Mouse (Mus musculus): ENCODE data around the gene Slc37a1. TPM values are rescaled to one million over a fixed set of nuclear protein-coding genes. Genes with fewer than 3 reads are reported as not detected.

The Slc37a1 gene
- polyA plus RNA-seq, 1 experiment from 2014 or later = 12.9 TPM

DNA sequence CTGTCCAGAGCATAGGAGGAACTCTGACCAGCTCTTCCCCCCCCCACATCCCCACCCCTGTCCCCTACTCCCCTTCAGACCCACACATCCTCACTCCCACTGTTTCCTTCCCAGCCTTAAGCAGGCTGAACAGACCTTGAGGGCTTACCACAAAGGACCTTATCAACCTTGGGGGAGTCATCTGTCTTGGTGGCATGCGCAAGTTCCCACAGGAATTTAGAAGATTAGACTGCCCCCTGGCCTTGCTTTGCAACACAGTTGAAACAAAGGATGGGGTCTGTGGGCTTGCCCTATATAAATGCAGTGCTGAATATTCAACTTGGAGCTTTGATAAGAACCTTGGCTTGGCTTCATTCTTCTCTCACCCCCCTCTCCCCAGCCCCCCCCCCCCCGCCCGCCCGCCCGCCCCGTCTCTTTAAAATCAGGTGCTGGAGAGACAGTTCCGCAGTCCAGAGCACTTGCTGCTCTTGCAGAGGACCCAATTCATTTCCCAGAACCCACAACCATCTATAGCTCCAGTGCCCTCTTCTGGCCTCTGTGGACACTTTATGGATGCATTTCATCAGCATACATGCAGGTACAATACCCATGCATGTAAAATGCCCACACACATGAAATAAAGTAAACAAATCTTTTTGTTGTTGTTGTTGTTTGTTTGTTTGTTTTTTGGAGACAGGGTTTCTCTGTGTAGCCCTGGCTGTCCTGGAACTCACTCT is 15.3 kb upstream of the Slc37a1 start:
- 42% methylated on average over 3 of the region's 7 CpGs for WGBS
- no peak overlapping the region for H3K9ac ChIP-seq (ENCODE audit: low read depth, low read length)
- H3K27ac ChIP-seq (ENCODE audit: low read length) = no peak overlapping the region
- ATAC-seq = no peak
- no peak overlapping the region for H3K4me3 ChIP-seq (ENCODE audit: low read depth, low read length)
- no peaks in the 10 kb centered on the region for H3K27me3 ChIP-seq (ENCODE audit: control insufficient read depth, insufficient read depth, low read depth, low read length)
- no peak overlapping the region for H3K4me2 ChIP-seq (ENCODE audit: low read length)
- no peaks in the 10 kb centered on the region for H3K4me1 ChIP-seq (ENCODE audit: control insufficient read depth, insufficient read depth, low read length)
- no peaks in the 10 kb centered on the region for H3K9me3 ChIP-seq (replicated peaks; ENCODE audit: control insufficient read depth, low read length, poor library complexity, severe bottlenecking)
- no peaks in the 10 kb centered on the region for H3K36me3 ChIP-seq (ENCODE audit: control insufficient read depth, insufficient read depth, low read length)

GRCm38 (mm10) chr17:31272416-31273165 is 14.0 kb upstream of the Slc37a1 start:
- Histone ChIP-seq H3K9me3 (replicated peaks; ENCODE audit: control insufficient read depth, low read length, poor library complexity, severe bottlenecking) (no peaks in the 10 kb centered on the region), H3K27me3 (ENCODE audit: control insufficient read depth, insufficient read depth, low read depth, low read length) (no peaks in the 10 kb centered on the region), H3K4me2 (ENCODE audit: low read length) (no peak overlapping the region), H3K9ac (ENCODE audit: low read depth, low read length) (no peak overlapping the region), H3K27ac (ENCODE audit: low read length) (no peak overlapping the region), H3K36me3 (ENCODE audit: control insufficient read depth, insufficient read depth, low read length) (no peaks in the 10 kb centered on the region), H3K4me3 (ENCODE audit: low read depth, low read length) (no peak overlapping the region), H3K4me1 (ENCODE audit: control insufficient read depth, insufficient read depth, low read length) (peaks cover 3% of the 10 kb centered on the region)
- no peak for ATAC-seq
- WGBS = 90% methylated on average over 9 of the region's 9 CpGs

DNA sequence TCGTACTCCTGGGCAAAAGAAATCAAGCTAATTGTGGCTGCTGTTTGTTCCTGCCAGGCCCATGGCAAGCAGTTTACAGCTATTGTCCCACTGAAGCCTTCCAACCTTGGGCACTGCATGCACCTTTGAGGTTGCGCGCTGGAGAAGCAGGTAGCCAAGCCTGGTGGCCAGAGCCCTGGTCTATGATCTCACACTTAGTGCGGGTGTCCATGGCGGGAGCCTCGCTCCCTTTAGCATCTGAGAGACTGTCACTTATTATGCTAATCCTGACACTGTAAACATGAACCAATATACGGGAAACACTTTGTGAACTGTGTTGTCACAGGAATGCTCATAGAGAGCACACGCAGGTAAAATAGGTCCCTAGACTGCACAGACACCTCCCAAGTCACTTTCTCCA is 13.0 kb upstream of the Slc37a1 start:
- WGBS = 86% methylated on average over 8 of the region's 8 CpGs
- Histone ChIP-seq H3K36me3 (ENCODE audit: control insufficient read depth, insufficient read depth, low read length) (no peaks in the 10 kb centered on the region), H3K4me1 (ENCODE audit: control insufficient read depth, insufficient read depth, low read length) (peaks cover 3% of the 10 kb centered on the region), H3K27ac (ENCODE audit: low read length) (no peak overlapping the region), H3K9ac (ENCODE audit: low read depth, low read length) (no peak overlapping the region), H3K27me3 (ENCODE audit: control insufficient read depth, insufficient read depth, low read depth, low read length) (no peaks in the 10 kb centered on the region), H3K9me3 (replicated peaks; ENCODE audit: control insufficient read depth, low read length, poor library complexity, severe bottlenecking) (no peaks in the 10 kb centered on the region), H3K4me3 (ENCODE audit: low read depth, low read length) (no peak overlapping the region), H3K4me2 (ENCODE audit: low read length) (no peak overlapping the region)
- no peak for ATAC-seq

DNA sequence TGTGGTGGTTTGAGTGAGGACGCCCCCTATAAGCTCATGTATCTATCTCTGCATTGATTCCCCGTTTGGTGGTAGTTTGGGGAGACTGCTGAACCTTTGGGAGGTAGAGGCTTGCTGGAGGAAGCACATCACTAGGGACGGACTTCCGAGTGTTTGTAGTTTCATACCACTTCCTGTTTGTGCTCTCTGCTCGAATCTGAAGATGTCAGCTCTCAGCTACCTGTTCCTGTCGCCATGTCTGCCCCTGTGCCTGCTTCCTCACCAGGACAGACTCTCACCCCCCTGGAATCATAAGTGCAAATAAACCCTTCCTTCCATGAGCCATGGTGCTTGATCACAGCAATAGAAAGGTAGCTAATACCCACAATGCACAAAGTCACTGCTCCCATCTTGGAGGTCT is 11.4 kb upstream of the Slc37a1 start:
- Histone ChIP-seq H3K27ac (ENCODE audit: low read length) (no peak overlapping the region), H3K4me2 (ENCODE audit: low read length) (no peak overlapping the region), H3K36me3 (ENCODE audit: control insufficient read depth, insufficient read depth, low read length) (no peaks in the 10 kb centered on the region), H3K9ac (ENCODE audit: low read depth, low read length) (no peak overlapping the region), H3K27me3 (ENCODE audit: control insufficient read depth, insufficient read depth, low read depth, low read length) (no peaks in the 10 kb centered on the region), H3K9me3 (replicated peaks; ENCODE audit: control insufficient read depth, low read length, poor library complexity, severe bottlenecking) (no peaks in the 10 kb centered on the region), H3K4me3 (ENCODE audit: low read depth, low read length) (no peak overlapping the region), H3K4me1 (ENCODE audit: control insufficient read depth, insufficient read depth, low read length) (peaks cover 3% of the 10 kb centered on the region)
- 86% methylated on average over 6 of the region's 6 CpGs for WGBS
- no peak for ATAC-seq

DNA sequence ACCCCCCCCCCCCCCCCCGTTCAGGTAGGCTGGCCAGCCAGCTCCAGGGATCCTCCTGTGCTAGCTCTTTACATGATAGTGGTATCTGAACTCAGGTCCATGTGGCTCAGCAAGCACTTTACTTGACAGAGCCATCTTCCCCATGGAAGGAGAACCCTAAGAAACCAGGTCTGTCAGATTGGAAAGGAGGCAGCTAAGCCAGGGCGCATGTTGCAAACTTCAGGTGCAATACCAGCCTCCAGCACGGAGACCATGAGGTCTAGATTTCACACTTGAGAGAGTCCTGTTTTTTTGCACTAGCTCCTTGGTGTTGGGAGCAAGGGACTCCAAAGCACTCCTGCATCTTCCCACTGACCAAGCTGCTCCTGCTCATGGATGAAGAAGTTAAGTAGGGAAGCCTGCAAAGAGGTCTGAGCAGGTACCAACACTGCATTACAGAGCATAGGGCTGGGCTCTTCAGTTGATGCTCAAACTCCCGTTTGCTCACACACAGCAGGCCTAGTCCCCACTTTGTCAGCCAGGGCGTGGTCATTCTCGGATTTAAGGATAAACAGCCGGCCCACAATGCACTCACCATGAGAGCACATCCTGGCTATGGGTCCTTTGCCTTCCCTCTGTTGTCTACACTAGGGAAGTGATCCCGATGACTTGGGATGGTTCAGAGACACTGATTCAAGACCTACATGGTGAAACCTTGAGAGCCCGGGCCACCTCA is 10.2 kb upstream of the Slc37a1 start:
- peak; percentile 8; the same call in 1 of the 2 replicates for ATAC-seq
- Histone ChIP-seq H3K27ac (ENCODE audit: low read length) (peak overlapping the region; percentile 65; the same call in 1 of the 2 replicates), H3K27me3 (ENCODE audit: control insufficient read depth, insufficient read depth, low read depth, low read length) (no peaks in the 10 kb centered on the region), H3K4me2 (ENCODE audit: low read length) (peak overlapping the region; percentile 93), H3K36me3 (ENCODE audit: control insufficient read depth, insufficient read depth, low read length) (no peaks in the 10 kb centered on the region), H3K9ac (ENCODE audit: low read depth, low read length) (peak overlapping the region; percentile 60), H3K4me3 (ENCODE audit: low read depth, low read length) (peak overlapping the region; percentile 55), H3K4me1 (ENCODE audit: control insufficient read depth, insufficient read depth, low read length) (peaks cover 3% of the 10 kb centered on the region), H3K9me3 (replicated peaks; ENCODE audit: control insufficient read depth, low read length, poor library complexity, severe bottlenecking) (no peaks in the 10 kb centered on the region)
- 20% methylated on average over 8 of the region's 9 CpGs for WGBS

DNA sequence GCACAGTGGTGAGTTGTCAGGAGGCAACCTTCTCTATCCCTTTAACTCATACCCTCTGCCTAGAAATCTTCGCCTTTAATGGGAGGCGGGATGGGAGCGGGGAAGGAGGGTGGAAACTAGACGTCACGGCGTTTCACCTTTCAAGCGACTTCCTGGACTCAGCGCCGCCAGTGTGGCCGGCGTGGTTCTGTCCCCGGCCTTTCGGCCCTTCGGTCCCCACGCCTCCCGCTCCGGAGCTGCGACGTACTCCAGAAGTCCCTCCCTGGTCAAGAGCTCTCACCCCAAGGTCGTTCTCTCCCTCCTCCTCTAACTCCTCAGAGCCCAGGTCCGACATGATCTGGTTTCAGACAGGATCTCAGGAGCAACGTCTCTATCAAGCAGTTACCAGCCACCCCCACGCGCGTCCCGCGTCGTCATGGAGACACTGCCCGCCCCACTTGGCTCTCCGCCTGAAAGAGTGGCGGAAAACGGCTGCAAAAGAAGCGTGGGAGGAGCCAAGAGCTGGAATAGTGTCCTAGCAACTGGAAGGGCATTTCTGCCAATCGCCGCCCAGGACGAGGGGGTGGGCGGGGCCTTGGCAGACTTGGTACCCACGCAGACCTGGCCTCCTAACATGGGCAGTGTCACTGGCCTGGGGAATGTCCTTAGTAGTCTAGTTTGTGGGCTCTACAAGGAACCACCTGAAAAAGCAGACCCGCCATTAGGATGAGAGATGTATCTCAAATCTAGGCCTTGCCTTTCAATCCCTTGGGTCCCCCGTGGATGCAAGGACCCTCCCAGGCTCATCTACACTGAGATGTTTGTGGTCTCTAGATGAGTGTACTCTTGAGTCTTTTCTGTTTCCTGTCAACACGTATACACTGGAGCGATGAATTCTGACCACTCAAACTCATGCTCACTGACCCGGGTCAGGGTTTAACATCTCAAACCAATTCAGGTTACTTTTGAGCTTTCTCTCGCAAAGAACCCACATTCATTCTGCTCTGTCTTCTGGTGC is 9.4 kb upstream of the Slc37a1 start, which contains the start of gene Rsph1:
Rsph1 (minus strand) TSS at position 462 of the 997 bp plus-strand sequence.
- H3K27ac ChIP-seq (ENCODE audit: low read length) = peak within 1 kb of the TSS; percentile 65
- WGBS = 9% methylated on average over 44 of the region's 44 CpGs

GRCm38 (mm10) chr17:31277931-31278330 is 8.7 kb upstream of the Slc37a1 start:
- WGBS = 73% methylated on average over 4 of the region's 4 CpGs
- H3K9me3 ChIP-seq (replicated peaks; ENCODE audit: control insufficient read depth, low read length, poor library complexity, severe bottlenecking) = no peaks in the 10 kb centered on the region

More for the DNA sequence above, 9.4 kb upstream of the Slc37a1 start, which contains the start of gene Rsph1:
- peaks cover 3% of the 10 kb centered on the region for H3K4me1 ChIP-seq (ENCODE audit: control insufficient read depth, insufficient read depth, low read length)
- peak within 1 kb of the TSS; percentile 60 for H3K9ac ChIP-seq (ENCODE audit: low read depth, low read length)
- no peaks in the 10 kb centered on the region for H3K36me3 ChIP-seq (ENCODE audit: control insufficient read depth, insufficient read depth, low read length)
- H3K27me3 ChIP-seq (ENCODE audit: control insufficient read depth, insufficient read depth, low read depth, low read length) = no peaks in the 10 kb centered on the region
- ATAC-seq = peak; percentile 96
- H3K9me3 ChIP-seq (replicated peaks; ENCODE audit: control insufficient read depth, low read length, poor library complexity, severe bottlenecking) = no peaks in the 10 kb centered on the region
- H3K4me3 ChIP-seq (ENCODE audit: low read depth, low read length) = peak within 1 kb of the TSS; percentile 55
- peak within 1 kb of the TSS; percentile 93 for H3K4me2 ChIP-seq (ENCODE audit: low read length)

GRCm38 (mm10) chr17:31279541-31279940 is 7.1 kb upstream of the Slc37a1 start:
- no peak for ATAC-seq
- 84% methylated on average over 9 of the region's 9 CpGs for WGBS
- no peaks in the 10 kb centered on the region for H3K27me3 ChIP-seq (ENCODE audit: control insufficient read depth, insufficient read depth, low read depth, low read length)
- no peaks in the 10 kb centered on the region for H3K9me3 ChIP-seq (replicated peaks; ENCODE audit: control insufficient read depth, low read length, poor library complexity, severe bottlenecking)
- H3K9ac ChIP-seq (ENCODE audit: low read depth, low read length) = no peak overlapping the region
- H3K4me2 ChIP-seq (ENCODE audit: low read length) = no peak overlapping the region
- no peak overlapping the region for H3K4me3 ChIP-seq (ENCODE audit: low read depth, low read length)
- no peaks in the 10 kb centered on the region for H3K36me3 ChIP-seq (ENCODE audit: control insufficient read depth, insufficient read depth, low read length)
- H3K27ac ChIP-seq (ENCODE audit: low read length) = no peak overlapping the region
- peaks cover 10% of the 10 kb centered on the region for H3K4me1 ChIP-seq (ENCODE audit: control insufficient read depth, insufficient read depth, low read length)

More at GRCm38 (mm10) chr17:31277931-31278330, 8.7 kb upstream of the Slc37a1 start:
- Histone ChIP-seq H3K4me3 (ENCODE audit: low read depth, low read length) (no peak overlapping the region), H3K4me1 (ENCODE audit: control insufficient read depth, insufficient read depth, low read length) (peaks cover 10% of the 10 kb centered on the region), H3K36me3 (ENCODE audit: control insufficient read depth, insufficient read depth, low read length) (no peaks in the 10 kb centered on the region), H3K27me3 (ENCODE audit: control insufficient read depth, insufficient read depth, low read depth, low read length) (no peaks in the 10 kb centered on the region), H3K9ac (ENCODE audit: low read depth, low read length) (no peak overlapping the region), H3K4me2 (ENCODE audit: low read length) (no peak overlapping the region), H3K27ac (ENCODE audit: low read length) (no peak overlapping the region)
- ATAC-seq = no peak

Data from midbrain, embryonic 16.5 days (tissue).